Mouse (Mus musculus) cerebellum, adult 9-11 months (tissue): ENCODE results near the gene Cavin2.

Experiments
- DNase-seq: peaks from one replicate; pipeline ENCODE4 v3.0.0; 2022

Cavin2 gene

DNA sequence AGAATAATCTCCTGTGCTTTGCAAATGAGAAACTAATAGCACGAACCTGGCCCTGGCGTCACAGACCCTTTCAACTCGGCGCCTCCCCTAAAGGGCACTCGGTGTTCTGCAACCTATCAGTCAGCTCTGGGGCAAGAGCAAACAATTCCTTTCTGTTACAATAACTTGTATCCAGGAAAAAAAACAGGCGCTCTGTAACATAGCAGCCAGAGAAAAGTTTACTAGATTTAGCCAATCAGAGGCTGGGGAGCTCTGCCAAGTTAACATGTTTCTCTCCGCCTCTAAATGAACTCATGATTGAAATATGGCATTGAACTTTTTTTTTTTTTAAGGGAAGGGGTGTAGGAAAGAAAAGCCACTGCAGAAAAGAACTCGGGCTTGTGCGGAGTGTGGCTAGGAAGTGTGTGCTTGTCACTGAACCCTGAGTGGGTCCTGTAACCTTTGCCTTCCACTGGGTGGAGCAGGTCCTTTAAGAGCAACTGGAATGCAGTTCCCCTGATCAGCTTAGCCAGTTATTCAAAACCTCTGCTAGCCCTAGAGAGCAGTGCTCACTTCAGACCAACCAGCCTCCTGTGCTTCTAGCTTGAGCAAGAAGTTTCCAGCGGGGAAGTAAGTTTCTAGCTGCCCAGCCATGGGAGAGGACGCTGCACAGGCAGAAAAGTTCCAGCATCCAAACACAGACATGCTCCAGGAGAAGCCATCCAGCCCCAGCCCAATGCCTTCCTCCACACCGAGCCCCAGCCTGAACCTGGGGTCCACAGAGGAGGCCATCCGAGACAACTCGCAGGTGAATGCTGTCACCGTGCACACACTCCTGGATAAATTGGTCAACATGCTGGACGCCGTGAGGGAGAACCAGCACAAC lies at the start of gene Cavin2:
Gene Cavin2, plus strand, starts transcription at position 372 of the 865 bp plus-strand sequence.
- no peak for DNase-seq

DNA sequence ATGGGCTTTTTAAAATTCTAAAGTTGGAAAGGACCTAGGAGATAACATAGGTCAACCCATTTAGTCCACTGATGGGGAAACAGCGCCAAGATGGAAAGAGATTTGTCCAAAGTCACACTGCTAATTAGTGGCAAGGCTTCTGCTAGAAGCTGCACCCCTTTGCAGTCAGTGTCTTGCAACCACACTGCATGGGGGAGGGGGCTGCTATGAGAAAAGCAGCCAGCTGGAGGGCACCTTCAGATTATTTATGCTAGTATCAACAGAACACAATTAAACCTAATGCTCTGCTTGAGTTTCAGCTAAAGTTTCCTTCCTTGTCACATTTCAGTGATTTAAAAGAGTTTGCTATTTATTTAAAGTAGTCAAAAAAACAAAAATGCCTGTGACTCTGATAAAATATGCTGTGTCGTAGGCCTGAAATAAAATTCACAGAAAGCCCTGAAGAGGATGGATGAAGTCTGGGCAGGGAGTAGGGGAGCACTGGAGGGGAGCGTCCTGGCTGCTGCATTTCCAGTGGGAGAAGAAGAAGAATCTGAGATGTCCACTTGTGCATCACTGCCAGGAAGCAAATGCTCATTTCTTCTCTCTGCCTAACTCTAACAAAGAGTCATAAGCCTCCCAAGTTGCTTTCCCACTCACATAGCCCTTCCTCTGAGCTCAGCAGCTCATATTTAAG lies 47.5 kb upstream of the Cavin2 start:
- DNase-seq: no peak

DNA sequence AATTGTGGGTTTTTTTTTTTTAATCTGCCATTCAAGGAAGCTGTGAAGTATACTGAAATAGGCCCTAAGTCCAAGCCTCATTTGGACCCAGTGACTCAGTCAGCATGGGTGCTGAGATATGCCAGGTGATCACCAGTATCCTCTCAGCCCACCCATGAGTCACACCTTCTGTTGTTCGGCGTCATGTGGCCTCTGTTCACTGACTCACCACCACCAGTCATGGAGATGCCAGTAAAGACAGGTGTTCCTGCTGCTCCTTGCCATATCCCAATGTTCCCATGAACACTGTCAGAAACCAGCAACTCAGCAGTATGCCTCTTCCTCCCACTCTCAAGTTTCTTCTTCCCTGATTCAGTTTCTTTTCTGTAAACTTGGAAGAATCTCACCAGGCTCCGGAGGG lies 45.6 kb upstream of the Cavin2 start:
- peak; percentile 95 for DNase-seq

DNA sequence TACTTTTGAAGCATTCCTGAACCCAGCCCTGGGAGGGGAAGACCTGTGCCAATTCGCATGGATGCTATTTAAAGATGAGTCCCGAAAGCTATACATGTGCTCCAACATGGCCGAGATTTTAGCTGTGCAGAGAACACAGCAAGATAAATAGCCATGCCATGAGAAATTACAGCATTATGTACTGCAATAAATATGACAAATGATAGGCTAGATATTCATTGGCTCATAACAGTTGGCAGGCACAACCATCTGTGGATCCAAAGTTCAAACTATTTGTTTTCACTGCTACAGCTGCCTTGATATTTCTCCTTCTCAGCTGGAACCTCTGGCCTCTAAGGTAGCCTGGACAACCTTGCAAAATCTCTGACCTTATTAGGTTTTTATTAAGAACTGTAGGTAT lies 45.1 kb upstream of the Cavin2 start:
- DNase-seq: no peak

DNA sequence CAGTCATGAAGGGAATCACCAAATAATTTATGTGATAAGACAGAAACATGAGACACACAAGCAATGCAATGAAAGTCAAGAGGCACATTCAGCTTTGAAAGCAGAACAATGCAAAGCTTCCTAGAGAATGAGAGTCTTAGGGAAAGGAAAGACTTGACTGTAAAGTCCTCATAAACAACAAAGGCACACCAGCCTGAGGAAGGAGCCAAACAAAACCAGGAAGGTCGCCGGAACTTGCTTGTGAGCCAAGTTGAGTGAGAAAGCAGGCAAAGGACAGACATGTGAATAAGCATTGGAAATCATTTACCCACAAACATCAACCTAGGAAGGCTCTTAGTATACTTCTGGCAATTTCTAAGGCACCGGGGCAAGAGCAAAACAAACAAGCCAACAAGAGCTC lies 43.5 kb upstream of the Cavin2 start:
- no peak for DNase-seq

DNA sequence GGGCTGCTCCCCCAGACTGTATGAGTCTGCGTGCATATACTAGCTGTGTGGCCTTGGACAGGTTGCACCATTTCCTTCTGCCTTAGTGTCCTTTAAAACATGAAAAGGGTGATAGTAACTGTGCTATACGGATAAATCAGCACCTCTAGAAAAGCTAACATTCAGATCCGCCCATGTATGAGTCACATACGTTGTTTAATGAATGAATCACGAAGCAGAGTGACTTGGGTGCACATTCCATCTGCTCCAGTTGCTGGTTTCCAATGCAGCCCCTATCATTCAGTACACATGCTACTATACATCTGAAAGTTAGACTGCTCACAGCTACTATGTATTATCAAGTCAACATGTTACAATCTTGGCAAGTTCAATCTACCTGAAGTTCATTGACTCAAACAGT lies 38.6 kb upstream of the Cavin2 start:
- no peak for DNase-seq

DNA sequence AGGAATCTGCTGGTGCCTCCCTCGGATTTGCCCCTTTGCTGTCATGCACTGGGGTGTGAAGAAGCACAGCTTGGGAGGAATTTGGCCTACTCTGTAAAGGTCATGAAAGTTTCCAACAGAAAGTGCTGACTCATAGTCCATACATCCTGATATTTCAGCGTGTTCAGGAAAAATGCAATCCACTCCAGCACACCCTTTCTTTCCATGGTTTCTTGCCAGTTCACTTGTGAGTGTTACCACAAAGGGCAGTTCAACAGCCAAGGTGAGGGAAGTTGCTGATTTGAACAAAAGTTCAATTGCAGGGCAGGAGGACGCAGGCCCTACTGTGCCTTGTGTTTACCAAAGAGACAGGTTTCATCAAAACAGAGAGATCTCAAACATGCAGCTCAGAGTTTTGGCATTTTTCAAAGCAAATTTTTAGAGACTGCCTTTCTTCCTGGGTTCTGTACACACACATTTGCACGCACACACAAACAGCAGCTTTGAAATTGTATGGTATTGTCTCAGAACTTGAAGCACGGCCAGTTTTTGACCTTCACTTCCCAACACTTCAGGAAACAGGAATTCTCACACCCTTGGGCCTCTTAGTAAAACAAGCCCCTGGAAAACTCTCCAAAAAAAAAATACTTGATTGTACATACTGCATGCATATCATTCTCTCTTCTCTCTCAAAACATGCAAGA lies 23.7 kb upstream of the Cavin2 start:
- no peak for DNase-seq

DNA sequence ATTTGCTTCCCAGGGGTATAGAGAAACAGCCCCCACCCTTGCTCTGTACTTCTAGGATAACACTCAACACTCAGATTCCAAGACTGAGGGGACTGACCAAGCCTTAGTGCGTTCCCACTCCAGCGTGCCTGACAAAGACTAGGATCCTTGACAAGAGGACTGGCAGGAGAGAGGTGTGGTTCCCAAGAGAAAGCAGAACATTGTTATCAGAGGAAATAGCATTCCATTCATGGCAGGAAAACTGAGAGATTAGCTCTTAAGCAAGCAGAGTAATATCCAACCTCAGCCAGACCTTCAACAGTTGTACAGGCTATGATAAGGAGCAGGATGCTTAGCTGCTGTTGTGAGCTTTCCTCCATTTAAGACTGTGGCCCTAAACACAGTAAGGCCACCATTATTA lies 23.0 kb upstream of the Cavin2 start:
- no peak for DNase-seq

DNA sequence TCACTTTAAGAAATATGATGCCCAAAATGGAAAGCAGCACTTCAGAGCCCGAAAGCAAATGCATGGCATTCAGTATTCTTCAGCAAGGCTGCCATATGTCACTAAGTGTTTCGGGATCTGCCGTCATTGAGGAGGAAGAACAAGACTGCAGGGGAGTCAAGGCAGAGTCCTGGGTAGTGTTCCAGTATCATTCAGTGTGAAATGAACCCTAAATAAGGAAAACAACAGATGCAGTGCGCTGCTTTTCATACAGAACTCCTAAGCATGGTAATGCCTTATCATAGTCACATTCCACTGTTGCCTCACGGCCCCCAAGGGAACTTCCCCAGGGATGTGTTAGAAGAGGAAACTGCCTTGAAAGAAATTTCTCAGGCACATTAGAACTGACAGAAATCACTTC lies 21.8 kb upstream of the Cavin2 start:
- DNase-seq: peak; percentile 28

DNA sequence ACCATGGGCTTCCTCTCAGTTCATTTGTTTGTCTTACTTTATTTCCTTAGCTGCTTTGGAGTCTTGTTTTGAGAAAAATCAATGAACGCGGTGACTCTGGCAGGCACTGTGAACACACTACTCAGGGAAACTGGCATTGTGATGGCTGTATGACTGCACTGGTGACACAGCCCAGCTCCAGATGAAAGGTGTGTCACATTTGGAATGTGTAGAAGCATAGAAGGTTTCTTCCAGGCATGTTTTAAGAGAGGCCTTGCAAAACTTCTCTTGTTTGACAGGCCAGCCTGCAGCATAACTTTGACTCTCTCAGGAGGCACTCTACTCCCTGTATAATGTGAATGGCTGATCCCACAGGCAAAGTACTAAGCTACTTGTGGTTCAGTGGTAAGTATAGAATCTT lies 20.7 kb upstream of the Cavin2 start:
- DNase-seq: no peak

DNA sequence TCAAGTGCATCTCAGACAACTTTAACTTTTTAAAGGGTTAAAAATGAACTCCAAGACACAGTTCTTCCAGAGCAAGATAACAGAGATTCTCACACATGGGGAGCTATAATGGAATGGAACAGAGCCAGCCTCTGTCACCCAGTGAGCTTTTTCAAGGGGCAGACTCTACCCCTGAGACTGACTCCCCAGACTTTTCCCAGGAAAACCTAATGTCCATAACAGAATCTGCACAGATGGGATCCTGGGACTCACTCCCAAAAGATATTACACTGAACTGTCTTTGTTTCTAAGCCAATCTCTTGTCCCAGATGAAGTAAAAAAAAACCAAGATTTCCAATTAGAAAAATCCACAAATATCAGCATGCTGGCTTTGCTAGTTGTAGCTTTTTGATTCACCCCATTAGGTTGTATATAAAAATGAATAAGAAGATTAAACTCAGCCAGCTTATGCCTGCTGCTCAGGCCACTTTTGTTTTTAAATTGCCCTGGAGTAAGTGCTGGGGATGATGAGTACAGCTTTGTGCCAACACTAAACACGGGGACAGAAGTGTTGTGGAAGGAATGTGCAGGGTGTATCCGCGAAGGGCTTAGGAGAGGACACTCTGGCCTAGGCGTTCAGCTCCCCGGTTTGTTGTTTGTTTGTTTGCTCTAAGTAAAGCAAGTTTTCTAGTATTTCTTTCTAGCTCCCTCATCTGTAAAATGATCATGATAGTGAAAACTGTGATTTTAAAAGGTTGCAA lies 18.6 kb upstream of the Cavin2 start:
- DNase-seq: peak; percentile 30

DNA sequence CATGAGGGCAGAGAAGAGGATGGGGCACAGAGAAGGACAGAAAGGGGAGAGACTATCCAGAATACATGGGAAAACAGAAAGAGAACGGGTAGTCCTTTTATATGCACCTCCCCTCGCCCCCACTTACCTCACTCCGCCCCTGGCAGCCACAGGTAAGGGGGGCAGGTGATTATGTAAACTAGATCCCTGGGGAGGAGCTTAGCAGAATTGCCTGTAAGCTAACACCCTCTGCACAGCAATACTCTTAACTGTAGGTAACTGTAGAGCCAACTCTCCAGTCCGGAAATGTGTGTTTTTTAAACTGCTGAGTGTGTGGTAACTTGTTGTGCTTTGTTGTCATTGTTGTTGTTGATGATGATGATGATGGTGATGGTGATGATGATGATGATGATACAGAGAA lies 17.1 kb upstream of the Cavin2 start:
- DNase-seq: no peak

DNA sequence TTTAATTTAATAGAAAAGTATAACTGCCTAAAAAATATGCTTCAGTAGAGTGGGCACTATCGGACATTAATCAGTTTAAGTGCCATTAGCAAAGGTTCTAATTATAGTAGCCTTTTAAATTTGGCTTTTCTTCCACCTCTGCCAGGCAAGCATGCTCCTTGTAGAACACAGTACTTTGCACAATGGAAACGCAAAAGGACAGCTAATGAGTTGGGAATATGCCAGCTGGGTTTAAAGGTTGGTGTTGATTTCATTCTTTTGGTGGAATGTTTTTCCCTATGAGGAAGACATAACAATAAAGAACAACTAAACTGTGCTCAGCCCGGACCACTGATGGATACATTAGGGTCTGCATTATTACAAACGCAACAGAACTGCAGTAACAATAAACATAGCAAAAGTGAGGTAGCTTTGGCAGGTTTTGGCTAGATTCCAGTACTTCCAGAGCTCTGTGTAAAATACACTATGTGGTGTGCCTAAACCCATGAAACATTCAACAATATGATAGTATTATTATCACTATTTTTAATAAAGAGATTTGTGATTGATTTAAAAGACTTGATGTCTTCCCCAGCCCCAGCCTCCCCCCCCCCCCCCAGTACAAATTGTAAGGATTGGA lies 16.2 kb upstream of the Cavin2 start:
- DNase-seq: no peak

DNA sequence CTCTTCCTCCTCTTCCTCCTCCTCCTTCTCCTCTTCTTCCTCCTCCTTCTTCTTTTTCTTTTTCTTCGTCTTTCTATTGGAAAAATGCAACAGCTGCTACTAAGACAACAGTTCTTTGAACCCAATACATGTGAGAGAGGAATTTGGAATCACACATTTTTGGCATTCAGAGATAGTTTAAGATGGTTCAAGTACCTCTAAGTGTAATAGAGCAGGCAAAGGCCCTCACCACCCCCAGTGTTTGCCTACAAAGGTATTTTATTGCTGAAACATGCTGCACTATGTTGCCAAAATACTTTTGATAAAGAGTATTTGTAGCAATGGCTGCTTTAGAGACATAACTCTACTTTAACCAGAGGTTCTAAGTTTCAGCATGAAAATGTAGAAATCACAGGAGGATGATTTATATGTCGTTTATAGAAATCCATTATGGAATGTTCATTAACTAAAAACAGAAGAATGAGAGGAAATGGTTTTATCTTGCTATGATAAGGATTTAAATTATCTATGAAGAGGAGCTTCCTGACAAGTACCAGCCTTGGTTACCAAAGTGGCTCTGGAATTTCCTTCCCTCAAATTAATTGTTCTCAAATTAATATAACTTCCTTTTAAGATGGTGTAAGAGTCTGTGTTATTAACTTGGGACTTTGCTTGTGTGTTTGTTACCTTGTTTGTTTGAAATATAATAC lies 10.9 kb upstream of the Cavin2 start:
- DNase-seq: no peak

DNA sequence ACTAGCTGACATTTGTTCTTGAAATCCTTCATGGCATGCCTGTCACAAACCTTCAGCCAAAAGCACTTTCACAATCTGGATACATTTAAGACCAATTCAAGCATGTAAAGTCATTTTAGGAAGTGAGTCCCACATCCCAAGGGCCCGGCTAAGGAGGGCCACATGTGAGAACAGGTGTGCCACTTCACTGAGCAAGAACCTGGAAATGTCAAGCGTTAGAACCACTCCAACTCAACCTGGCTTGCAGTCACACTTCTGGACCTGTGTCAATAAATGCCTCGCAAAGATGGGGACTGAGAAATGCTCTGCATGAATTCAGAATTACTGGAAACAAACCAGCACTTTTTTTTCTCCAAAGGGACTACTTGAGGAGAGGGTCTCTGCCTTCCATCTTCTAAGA lies 725 bp upstream of the Cavin2 start:
- no peak for DNase-seq

DNA sequence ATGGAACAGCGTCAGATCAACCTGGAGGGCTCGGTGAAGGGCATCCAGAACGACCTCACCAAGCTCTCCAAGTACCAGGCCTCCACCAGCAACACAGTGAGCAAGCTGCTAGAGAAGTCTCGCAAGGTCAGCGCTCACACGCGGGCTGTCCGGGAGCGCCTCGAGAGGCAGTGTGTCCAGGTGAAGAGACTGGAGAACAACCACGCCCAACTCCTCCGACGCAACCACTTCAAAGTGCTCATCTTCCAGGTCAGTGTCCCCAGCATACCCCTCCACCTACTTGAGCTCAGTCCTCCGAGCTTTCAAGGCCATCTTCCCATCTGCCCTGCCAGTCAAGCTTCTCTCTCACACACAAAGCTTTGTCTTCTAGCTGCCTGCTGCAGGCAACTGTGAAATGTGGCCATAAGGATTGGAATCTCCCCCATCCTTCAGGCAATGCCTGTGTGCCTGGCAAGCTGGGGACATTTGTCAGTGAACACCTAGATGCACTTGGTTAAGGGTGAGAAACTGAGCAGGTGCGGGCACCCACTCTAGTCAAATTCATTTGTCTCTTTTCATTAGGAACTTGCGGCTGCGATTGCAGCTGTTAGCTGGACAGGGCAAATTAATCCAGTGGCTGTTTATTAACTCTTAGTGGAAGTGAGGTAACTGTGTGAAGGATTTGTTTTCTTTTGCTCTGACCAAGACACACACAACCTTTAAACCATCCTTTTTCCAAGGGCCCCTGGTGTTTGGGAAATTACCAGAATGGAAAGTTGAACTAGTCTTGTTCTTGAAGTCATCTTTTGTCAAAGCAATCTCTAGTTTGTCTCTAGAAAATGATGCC lies 907 bp downstream of the Cavin2 start:
- no peak for DNase-seq

DNA sequence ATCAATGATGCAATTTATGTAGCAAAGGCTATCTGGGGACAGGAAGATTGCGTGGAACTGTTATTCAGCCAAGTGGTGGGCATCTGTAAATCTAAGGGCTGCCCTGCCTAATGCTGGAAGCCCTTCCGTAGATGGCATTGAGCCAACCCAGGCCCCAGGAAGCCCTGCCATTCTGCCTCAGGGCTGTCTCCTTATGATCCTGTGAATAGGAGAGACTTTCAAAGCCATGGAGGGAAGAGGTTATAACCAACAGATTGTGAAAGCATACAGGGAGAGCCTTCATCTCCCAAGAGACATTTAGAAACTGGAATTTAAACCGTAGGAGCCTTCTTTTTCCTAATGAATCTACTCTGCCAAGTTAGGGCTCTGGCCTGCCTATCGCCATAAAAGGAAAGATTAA lies 1.7 kb downstream of the Cavin2 start:
- DNase-seq: no peak

DNA sequence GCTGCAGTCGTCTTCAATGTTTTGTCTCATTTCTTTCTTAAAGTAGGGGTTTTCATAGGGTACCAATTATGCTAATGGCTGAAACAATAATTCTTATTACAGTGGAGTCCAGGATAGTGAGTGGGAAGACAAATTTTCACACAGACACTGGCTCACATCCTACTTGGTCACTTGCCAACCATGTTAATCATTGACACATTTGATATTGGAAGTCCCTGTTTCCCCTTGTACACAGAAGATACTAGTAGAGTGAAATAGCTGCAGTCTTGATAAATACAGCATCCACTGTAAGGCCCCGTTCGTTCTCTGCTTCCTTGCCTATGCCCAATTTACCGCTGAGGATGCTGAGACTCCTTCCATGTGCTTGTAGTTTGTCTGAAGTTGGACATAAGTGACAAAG lies 3.4 kb downstream of the Cavin2 start:
- DNase-seq: no peak

DNA sequence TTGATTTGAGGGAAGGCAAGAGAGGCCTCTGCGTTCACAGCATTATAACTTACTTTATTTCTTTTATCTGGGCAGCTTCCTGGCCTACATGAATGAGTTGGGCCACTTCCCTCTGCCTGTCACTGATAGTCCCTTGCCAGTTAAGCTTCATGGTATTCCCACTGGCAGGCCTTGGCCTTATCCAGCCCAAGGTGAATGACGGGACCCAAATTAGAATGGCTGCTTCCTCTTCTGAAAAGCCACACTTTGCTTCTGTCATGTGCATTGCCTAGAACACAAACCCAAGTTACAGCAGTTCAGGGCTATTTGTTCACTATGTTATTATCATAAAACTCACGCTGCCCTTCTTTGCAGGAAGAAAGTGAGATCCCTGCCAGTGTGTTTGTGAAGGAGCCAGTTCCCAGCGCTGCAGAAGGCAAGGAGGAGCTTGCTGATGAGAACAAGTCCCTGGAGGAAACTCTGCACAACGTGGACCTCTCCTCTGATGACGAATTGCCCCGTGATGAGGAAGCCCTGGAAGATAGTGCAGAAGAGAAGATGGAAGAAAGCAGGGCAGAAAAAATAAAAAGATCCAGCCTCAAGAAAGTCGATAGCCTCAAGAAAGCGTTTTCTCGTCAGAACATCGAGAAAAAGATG lies 11.5 kb downstream of the Cavin2 start:
- no peak for DNase-seq

DNA sequence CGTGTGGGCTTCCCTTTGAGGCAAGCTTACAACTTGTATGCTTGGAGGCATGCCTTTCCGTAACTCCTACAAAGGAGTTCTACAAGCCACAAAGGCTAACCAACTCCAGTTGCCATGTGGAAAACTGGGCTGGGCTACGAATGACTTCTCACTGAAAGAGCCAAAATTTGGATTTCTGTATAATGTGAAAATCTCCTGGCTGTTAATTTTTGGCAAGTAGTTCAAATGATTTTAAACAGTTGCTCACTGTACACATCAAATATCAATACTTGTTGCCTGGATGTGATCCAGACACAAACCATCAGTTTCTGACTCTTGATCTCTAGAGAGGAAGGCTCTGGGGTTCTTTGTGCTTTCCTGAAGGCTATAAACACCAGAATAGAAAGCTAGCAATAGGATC lies 18.1 kb downstream of the Cavin2 start:
- DNase-seq: no peak

DNA sequence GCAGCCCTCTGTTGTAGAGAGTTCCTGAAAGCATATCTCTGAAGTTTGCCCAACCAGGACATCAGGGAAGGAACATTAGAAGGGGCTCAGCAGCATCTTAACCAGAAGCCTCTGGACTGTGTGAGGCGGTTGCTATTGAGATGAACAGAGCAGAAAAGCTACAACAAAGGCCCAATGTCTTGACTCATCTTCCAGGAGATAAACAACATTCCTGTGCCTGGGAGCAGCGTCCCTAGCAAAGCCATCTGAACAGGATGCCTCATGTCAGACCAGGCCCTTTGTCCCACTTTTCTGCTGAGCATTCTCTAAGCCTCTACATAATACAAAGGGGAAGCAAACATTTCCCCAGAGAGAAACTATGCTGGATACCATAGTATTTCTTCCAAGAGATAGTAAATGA lies 26.6 kb downstream of the Cavin2 start:
- no peak for DNase-seq
